Mouse (Mus musculus) embryonic fibroblast, embryonic 13.5 days (primary cell): ENCODE results near the gene Zfp963. TPM values are rescaled to one million over a fixed set of nuclear protein-coding genes. Genes with fewer than 3 reads are reported as not detected.
"Not testable (repeated sequence)": the region's sequence is repeated elsewhere in the genome, so short reads cannot be mapped to it uniquely, and the experiment has no call there.

Source experiments
- H3K27ac ChIP-seq: 2 replicates; pipeline ENCODE4 v1.5.1; 2012; ENCODE audit warnings: low read length, control low read depth, inconsistent platforms; ENCODE audit not compliant: insufficient read depth
- H3K4me1 ChIP-seq: 2 replicates; pipeline ENCODE4 v1.6.1; 2011; ENCODE audit warnings: low read length; ENCODE audit not compliant: control insufficient read depth, insufficient read depth
- H3K4me3 ChIP-seq: 2 replicates; pipeline ENCODE4 v1.5.1; 2011; ENCODE audit warnings: mild to moderate bottlenecking, control low read depth, low read length; ENCODE audit not compliant: insufficient read depth
- CTCF ChIP-seq: IDR thresholded peaks from 2 replicates; pipeline ENCODE4 v1.5.1; 2011; ENCODE audit warnings: mild to moderate bottlenecking, control low read depth, low read length, moderate library complexity, borderline replicate concordance; ENCODE audit not compliant: insufficient read depth
- POLR2A ChIP-seq: IDR thresholded peaks from 2 replicates; pipeline ENCODE4 v1.6.1; 2011; ENCODE audit warnings: low read depth, mild to moderate bottlenecking, control low read depth, low read length, moderate library complexity
- polyA plus RNA-seq: library from polyadenylated mRNA; stranded (reverse); fragments of >200 nt; gene quantifications from 2 replicates; pipeline ENCODE4 v1.2.4, GENCODE M21; 2011; ENCODE audit warnings: low read depth; ENCODE audit not compliant: missing spikeins, insufficient read length

Gene Zfp963
- polyA plus RNA-seq, 1 experiment, result 3.0 TPM

DNA sequence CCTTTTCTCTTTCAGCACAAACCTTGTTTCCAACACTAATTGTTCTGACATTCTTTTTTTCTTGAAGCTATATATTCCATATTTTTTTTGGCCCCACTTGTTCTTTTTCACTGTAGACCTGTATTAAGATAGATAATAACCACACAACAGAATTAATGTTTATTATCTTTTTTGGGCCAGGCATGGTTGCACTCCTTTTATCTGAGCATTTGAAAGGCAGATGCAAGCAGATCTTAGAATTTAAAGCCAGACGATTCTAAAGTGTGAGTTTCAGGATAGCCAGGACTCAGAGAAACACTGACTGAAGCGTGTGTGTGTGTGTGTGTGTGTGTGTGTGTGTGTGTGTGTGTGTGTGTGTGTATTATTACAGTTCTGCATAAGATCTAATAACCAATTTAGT, 2.7 kb upstream of the Zfp963 start:
- H3K4me3 ChIP-seq, result no peak overlapping the region
- no peak overlapping the region for H3K27ac ChIP-seq
- no peak for TF ChIP-seq CTCF
- no peak for TF ChIP-seq POLR2A
- 0 out of 2 replicates have a peak, but pooled peaks cover 2% of the 10 kb centered on the region for H3K4me1 ChIP-seq

DNA sequence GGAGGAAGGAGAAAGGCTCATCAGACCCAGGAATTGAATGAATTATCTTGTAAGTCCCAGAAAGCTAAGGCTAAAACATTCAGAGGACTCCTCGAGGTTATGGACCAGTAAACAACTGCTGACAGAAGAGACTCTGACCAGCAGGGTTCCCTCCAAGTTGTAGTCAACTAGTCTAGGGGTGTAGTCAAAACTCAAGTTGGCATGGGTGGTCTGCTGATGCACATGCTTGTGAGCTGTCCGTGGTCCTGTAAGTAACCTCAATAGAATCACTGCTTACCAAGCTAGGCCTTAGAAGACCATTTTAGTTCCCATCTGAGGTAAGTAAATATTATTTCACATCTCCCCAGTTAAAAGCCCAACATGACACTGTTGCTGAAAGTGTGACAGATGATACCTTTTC, 8.5 kb downstream of the Zfp963 start:
- no peak overlapping the region for H3K27ac ChIP-seq
- TF ChIP-seq CTCF (no peak), POLR2A (no peak)
- no peak overlapping the region for H3K4me3 ChIP-seq

DNA sequence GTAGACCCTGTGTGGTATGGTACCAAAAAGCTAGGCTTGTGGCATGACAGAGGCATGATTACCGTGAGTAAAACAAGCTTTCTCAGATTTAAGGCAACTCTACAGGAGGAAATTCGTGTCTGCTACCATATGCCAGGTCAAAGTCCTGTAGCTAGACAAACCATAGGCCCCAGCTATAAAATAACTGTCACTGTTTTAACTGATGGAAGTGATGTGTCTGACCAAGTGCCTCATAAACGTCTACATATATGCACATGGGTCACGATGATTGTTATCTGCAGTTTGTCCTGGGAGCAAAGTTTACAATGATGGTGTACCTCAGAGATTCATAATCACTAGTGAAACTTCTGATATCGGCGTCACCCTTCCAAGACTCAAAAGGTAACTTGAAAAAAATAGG, 9.0 kb downstream of the Zfp963 start:
- H3K27ac ChIP-seq, result no peak overlapping the region
- no peak overlapping the region for H3K4me3 ChIP-seq
- TF ChIP-seq POLR2A, result no peak
- no peak for TF ChIP-seq CTCF
- 0 out of 2 replicates have a peak, but pooled peaks cover 3% of the 10 kb centered on the region for H3K4me1 ChIP-seq

More for the DNA sequence above, 8.5 kb downstream of the Zfp963 start:
- H3K4me1 ChIP-seq, result 0 out of 2 replicates have a peak, but pooled peaks cover 3% of the 10 kb centered on the region

DNA sequence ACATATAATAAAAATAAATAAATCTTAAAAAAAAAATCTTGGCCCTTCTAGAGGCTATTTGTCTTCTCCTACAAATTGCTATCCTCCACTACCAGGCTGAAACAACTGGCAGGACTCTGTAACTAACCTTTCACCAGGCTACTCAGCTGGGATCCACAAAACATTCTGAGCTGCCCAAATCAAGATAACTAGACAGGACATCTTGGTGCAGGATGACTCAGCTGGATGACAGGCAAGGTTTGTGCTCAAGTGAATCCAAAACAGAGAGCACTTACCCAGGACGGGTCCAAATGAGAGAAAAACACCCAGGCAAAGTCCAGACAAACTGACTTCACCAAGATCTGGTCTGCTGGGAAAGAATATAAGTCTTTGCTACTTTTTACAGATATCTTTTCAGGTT, 14.3 kb downstream of the Zfp963 start:
- no peak for TF ChIP-seq CTCF
- no peak for TF ChIP-seq POLR2A
- Histone ChIP-seq H3K27ac (no peak overlapping the region), H3K4me1 (no peaks in the 10 kb centered on the region), H3K4me3 (no peak overlapping the region)

DNA sequence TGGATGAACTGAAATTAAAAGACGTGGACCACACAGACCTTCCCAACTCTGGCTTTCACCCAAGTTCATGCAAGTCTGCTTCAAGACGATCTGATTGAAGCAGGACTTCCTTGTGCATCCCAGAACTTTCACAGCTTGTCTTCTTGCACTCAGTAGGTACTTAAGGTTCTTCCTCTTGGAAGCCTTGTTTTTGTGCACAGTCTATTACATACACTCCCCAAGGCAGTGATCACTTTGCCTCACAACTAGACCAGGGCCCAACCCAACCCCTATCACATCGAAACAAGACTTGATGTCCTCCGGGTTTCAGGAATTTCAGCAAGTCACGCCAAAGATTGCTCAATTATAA, 32.6 kb downstream of the Zfp963 start:
- H3K4me3 ChIP-seq, result peak overlapping the region; percentile 2; the same call in 1 of the 2 replicates
- no peak for TF ChIP-seq CTCF
- TF ChIP-seq POLR2A, result peak; percentile 64; the same call in 1 of the 2 replicates
- no peak overlapping the region for H3K27ac ChIP-seq
- peaks cover 5% of the 10 kb centered on the region for H3K4me1 ChIP-seq

GRCm38 (mm10) chr8:69716403-69717231, 33.2 kb downstream of the Zfp963 start:
- H3K4me1 ChIP-seq, result peaks cover 5% of the 10 kb centered on the region
- H3K4me3 ChIP-seq, result peak overlapping the region; percentile 54
- TF ChIP-seq CTCF, result no peak
- peak; percentile 97 for TF ChIP-seq POLR2A
- peak overlapping the region; percentile 94 for H3K27ac ChIP-seq

DNA sequence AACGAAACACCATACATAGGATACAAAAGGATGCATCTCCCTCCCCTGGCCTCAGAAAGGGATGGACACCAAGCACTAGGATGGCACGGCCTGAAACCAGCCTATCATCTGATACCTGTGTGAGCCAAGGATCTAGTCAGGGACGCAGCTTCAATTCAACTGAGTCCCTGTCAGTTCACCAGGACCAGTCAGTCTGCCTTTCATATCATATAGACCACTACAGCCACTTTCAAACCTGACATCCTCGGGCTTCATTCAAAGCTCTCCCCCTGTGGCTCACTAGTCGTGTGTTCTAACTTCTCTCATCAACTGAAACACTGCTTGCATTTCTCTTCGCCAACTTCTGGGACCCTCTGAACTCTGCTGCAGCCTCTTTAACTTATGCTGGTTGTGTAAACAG, 34.4 kb downstream of the Zfp963 start:
- peak overlapping the region; percentile 56 for H3K4me3 ChIP-seq
- H3K4me1 ChIP-seq, result peaks cover 5% of the 10 kb centered on the region
- TF ChIP-seq POLR2A (no peak), CTCF (no peak)
- H3K27ac ChIP-seq, result no peak overlapping the region

DNA sequence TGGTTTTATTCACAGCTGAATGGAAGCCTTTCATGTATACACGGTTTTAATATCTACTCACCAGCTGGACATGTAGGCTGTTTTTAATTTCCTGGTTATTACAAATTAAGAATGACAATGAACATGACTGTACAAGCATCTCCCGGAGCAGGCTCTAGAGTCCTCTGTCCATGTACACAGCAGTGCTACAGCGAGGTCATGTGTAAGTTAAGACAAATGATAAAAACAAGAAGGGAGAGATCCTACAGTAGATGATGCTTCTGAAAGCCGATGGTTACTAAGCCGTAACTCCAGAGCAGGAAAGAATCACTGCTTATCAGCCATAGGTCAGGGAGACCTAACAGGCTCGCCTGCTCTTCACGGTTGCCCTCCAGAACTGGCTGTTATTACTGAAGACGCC, 36.3 kb downstream of the Zfp963 start:
- H3K4me3 ChIP-seq, result no peak overlapping the region
- TF ChIP-seq CTCF (no peak), POLR2A (no peak)
- H3K4me1 ChIP-seq, result peaks cover 5% of the 10 kb centered on the region
- no peak overlapping the region for H3K27ac ChIP-seq

DNA sequence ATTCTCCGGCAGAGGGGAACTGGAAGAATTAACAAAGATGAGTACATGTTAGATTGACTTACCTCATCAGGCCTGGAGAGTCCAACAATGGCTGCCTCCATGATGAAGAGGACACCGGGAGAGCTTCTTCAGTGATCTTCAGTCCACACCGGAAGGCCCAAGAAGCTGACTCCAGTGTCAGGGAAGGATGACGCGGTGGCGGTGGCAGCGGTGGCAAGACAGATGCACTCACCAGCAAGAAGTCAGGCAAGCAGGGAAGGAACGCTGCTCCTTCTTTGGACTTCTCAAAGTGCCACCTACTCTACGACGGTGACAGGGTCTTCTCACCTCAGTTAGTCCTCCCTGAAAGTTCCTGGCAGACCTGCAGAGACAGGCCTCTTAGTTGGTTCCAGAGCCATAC, 39.1 kb downstream of the Zfp963 start, which contains the start of gene Zfp869:
TSS of gene Zfp869 (minus strand) at position 101 of the 400 bp plus-strand sequence.
- not testable (repeated sequence) for H3K4me3 ChIP-seq, H3K27ac ChIP-seq, H3K4me1 ChIP-seq

- H3K4me3 ChIP-seq, result no peak overlapping the region
- H3K27ac ChIP-seq, result no peak overlapping the region
- no peaks in the 10 kb centered on the region for H3K4me1 ChIP-seq
- TF ChIP-seq POLR2A, result no peak
- TF ChIP-seq CTCF, result no peak
Observed at GRCm38 (mm10) chr8:69701810-69702209, 48.0 kb downstream of the Zfp963 start.

Other genes starting within 250 kb of the Zfp963 start
- gene Gm7697, start 227.0 kb downstream of the Zfp963 start, polyA plus RNA-seq, result not detected in 2 replicates
- 8.8 and 13.2 TPM in 2 replicates for gene Zfp868, start 124.4 kb downstream of the Zfp963 start, polyA plus RNA-seq
- 2.5 and 2.7 TPM in 2 replicates for gene Zfp964, start 95.5 kb downstream of the Zfp963 start, polyA plus RNA-seq
- 18.1 and 24.1 TPM in 2 replicates for gene Zfp869, start 39.2 kb downstream of the Zfp963 start, polyA plus RNA-seq
- 0.90 and 1.3 TPM in 2 replicates for gene Gm20422, start 24.9 kb upstream of the Zfp963 start, polyA plus RNA-seq
- 27.1 and 28.0 TPM in 2 replicates for gene Atp13a1, start 41.2 kb upstream of the Zfp963 start, polyA plus RNA-seq
- 22.9 and 31.2 TPM in 2 replicates for gene Zfp866, start 41.2 kb upstream of the Zfp963 start, polyA plus RNA-seq
- 13.5 and 15.9 TPM in 2 replicates for gene Gmip, start 58.7 kb upstream of the Zfp963 start, polyA plus RNA-seq
- 2.9 and 4.0 TPM in 2 replicates for gene Lpar2, start 72.5 kb upstream of the Zfp963 start, polyA plus RNA-seq
- gene Pbx4, start 82.5 kb upstream of the Zfp963 start, polyA plus RNA-seq, result 2.5 and 3.6 TPM in 2 replicates
- gene Cilp2, start 137.7 kb upstream of the Zfp963 start, polyA plus RNA-seq, result not detected in 2 replicates
- gene Tssk6, start 152.2 kb upstream of the Zfp963 start, polyA plus RNA-seq, result 0.39 and 0.50 TPM in 2 replicates
- 62.9 and 77.5 TPM in 2 replicates for gene Ndufa13, start 152.6 kb upstream of the Zfp963 start, polyA plus RNA-seq
- gene Yjefn3, start 152.7 kb upstream of the Zfp963 start, polyA plus RNA-seq, result not detected in 2 replicates
- gene Gatad2a, start 246.4 kb upstream of the Zfp963 start, polyA plus RNA-seq, result 63.8 and 67.2 TPM in 2 replicates